Mouse (Mus musculus) kidney, postnatal 0 days (tissue): ENCODE results near the gene Msl2. TPM values are rescaled to one million over a fixed set of nuclear protein-coding genes. Genes with fewer than 3 reads are reported as not detected.
A peak's percentile ranks its signal among the peaks of the same experiment; 100 is the strongest.

Experiments
- ATAC-seq: fragments of 200-750 bp; cut with Nextera tagmentation; replicated peaks from 2 replicates; pipeline ENCODE4 v1.8.0; 2017; ENCODE audit warnings: low read depth, moderate number of reproducible peaks, moderate TSS enrichment, moderate library complexity; ENCODE audit not compliant: low FRiP score
- DNase-seq: peaks from one replicate; pipeline ENCODE4 v3.0.0-alpha.2; 2016; ENCODE audit warnings: low spot score
- H3K27ac ChIP-seq: fragments of 300-500 bp; sonication (generic); 2 replicates; pipeline ENCODE4 v1.5.1; 2014; ENCODE audit warnings: mild to moderate bottlenecking
- H3K27me3 ChIP-seq: fragments of 300-500 bp; sonication (generic); 2 replicates; pipeline ENCODE4 v1.6.1; 2014; ENCODE audit warnings: low read length, mixed read lengths; ENCODE audit not compliant: insufficient read depth
- H3K36me3 ChIP-seq: fragments of 300-500 bp; sonication (generic); 2 replicates; pipeline ENCODE4 v1.6.1; 2014; ENCODE audit warnings: low read length, mixed read lengths; ENCODE audit not compliant: insufficient read depth
- H3K4me1 ChIP-seq: fragments of 300-500 bp; sonication (generic); replicated peaks from 2 replicates; pipeline ENCODE4 v1.6.1; 2014; ENCODE audit warnings: antibody characterized with exemption, low read length, mixed read lengths; ENCODE audit not compliant: insufficient read depth
- H3K4me2 ChIP-seq: fragments of 300-500 bp; sonication (generic); 2 replicates; pipeline ENCODE4 v1.6.1; 2014; ENCODE audit warnings: mild to moderate bottlenecking, low read length, moderate library complexity, mixed read lengths
- H3K4me3 ChIP-seq: fragments of 300-500 bp; sonication (generic); replicated peaks from 2 replicates; pipeline ENCODE4 v1.5.1; 2014; ENCODE audit warnings: low read depth, low read length
- H3K9ac ChIP-seq: fragments of 300-500 bp; sonication (generic); 2 replicates; pipeline ENCODE4 v1.6.1; 2014; ENCODE audit warnings: low read depth, low read length
- H3K9me3 ChIP-seq: fragments of 300-500 bp; sonication (generic); replicated peaks from 2 replicates; pipeline ENCODE4 v1.6.1; 2016; ENCODE audit warnings: low read length, inconsistent platforms, mixed read lengths
- CTCF ChIP-seq: IDR thresholded peaks from 2 replicates; pipeline ENCODE4 v1.5.1; 2016; ENCODE audit warnings: antibody characterized with exemption, low read depth, mild to moderate bottlenecking, moderate library complexity
- WGBS: fragments of 180-500 bp; shearing (Covaris S2); extraction: QIAGEN DNeasy Blood & Tissue Kit; methylation state at CpG from one replicate; pipeline ENCODE4 v1.1.7; 2014; 5-methylcytosine and 5-hydroxymethylcytosine counted together
- polyA plus RNA-seq: library from polyadenylated mRNA; unstranded; fragments of >200 nt; fragmentation: Nextera tagmentation; extraction: Ambion mirVana; gene quantifications from 2 replicates; pipeline ENCODE4 v1.2.1, GENCODE M21; 2015

Gene Msl2
- polyA plus RNA-seq, 1 experiment from 2014 or later: 6.5 TPM

DNA sequence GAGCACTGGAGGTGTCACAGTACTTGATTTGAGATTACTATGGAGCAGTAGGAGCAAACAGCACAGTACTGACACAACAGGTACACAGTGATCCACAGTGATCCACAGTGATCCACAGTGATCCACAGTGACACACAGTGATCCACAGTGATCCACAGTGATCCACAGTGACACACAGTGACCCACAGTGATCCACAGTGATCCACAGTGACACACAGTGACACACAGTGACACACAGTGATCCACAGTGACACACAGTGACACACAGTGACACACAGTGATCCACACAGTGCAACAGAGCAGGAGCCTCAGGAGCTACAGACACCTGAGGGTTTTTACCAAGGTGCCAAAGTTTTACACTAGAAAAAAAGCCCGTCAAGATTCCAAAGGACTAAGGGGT is 23.6 kb downstream of the Msl2 start:
- H3K4me3 ChIP-seq: no peak overlapping the region
- no peak for TF ChIP-seq CTCF
- no peaks in the 10 kb centered on the region for H3K9me3 ChIP-seq
- H3K27ac ChIP-seq: no peak overlapping the region
- ATAC-seq: no peak
- DNase-seq: no peak
- WGBS: 84% methylated on average over 1 of the region's 1 CpGs
- H3K36me3 ChIP-seq: peaks cover 11% of the 10 kb centered on the region
- no peak overlapping the region for H3K4me2 ChIP-seq
- H3K4me1 ChIP-seq: no peaks in the 10 kb centered on the region
- no peaks in the 10 kb centered on the region for H3K27me3 ChIP-seq
- H3K9ac ChIP-seq: no peak overlapping the region

DNA sequence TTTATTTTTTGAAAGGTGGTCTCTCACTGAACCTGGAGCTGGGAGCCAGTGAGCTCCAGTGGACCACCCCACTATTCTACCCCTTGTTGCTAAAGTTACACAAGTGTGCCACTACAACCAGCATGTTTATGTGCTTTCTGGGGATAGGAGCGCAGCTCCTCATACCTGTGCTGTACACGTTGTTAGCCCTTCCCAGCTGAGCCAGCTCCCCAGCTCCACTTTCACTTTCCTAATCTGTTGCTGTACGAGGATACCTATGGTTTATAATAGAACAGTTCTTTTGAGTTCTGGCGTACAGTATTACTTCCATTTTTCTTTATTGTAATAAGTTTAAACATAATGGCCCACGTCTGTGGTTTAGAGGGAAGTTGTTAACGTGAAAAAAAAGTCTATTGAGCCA is 25.5 kb downstream of the Msl2 start:
- H3K4me1 ChIP-seq: no peaks in the 10 kb centered on the region
- TF ChIP-seq CTCF: no peak
- H3K9me3 ChIP-seq: no peaks in the 10 kb centered on the region
- H3K27ac ChIP-seq: no peak overlapping the region
- H3K9ac ChIP-seq: no peak overlapping the region
- WGBS: 82% methylated on average over 6 of the region's 6 CpGs
- peaks cover 11% of the 10 kb centered on the region for H3K36me3 ChIP-seq
- H3K4me3 ChIP-seq: no peak overlapping the region
- ATAC-seq (no peak), DNase-seq (no peak)
- no peak overlapping the region for H3K4me2 ChIP-seq
- H3K27me3 ChIP-seq: no peaks in the 10 kb centered on the region

DNA sequence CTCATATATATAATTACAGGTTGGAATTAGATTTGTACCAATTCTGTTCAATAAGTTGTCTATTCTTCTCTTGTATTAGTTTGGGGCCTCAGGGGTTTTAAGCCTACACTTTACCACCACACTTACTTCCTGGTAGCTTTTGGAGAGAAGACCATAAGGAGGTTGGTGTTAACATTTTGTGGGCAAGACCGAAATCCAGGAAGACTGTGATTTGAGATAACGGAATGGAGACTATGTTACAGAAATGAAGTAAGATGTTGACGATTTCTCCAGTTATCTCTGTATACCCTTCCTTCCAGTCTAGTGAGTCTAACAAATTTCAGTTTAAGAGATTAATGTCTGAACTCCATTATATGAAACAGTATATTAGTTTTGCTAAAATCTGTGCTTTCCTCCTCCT is 26.3 kb downstream of the Msl2 start:
- H3K9me3 ChIP-seq: no peaks in the 10 kb centered on the region
- TF ChIP-seq CTCF: no peak
- no peak overlapping the region for H3K4me2 ChIP-seq
- H3K36me3 ChIP-seq: peaks cover 15% of the 10 kb centered on the region
- H3K4me1 ChIP-seq: no peaks in the 10 kb centered on the region
- H3K9ac ChIP-seq: no peak overlapping the region
- H3K4me3 ChIP-seq: no peak overlapping the region
- no peak for ATAC-seq
- WGBS: 80% methylated on average over 3 of the region's 3 CpGs
- no peaks in the 10 kb centered on the region for H3K27me3 ChIP-seq
- H3K27ac ChIP-seq: no peak overlapping the region
- no peak for DNase-seq

DNA sequence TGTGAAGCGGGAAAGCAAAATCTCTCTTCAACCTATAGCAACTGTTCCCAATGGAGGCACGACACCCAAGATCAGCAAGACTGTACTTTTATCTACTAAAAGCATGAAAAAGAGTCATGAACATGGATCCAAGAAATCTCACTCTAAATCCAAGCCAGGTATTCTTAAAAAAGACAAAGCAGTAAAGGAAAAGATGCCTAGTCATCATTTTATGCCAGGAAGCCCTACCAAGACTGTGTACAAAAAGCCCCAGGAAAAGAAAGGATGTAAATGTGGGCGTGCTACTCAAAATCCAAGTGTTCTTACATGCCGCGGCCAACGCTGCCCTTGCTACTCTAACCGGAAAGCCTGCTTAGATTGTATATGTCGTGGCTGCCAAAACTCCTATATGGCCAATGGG is 27.6 kb downstream of the Msl2 start:
- peaks cover 16% of the 10 kb centered on the region for H3K36me3 ChIP-seq
- no peaks in the 10 kb centered on the region for H3K4me1 ChIP-seq
- no peak for TF ChIP-seq CTCF
- ATAC-seq (no peak), DNase-seq (no peak)
- no peaks in the 10 kb centered on the region for H3K9me3 ChIP-seq
- H3K4me3 ChIP-seq: no peak overlapping the region
- H3K4me2 ChIP-seq: no peak overlapping the region
- WGBS: 90% methylated on average over 8 of the region's 8 CpGs
- no peak overlapping the region for H3K9ac ChIP-seq
- no peaks in the 10 kb centered on the region for H3K27me3 ChIP-seq
- H3K27ac ChIP-seq: no peak overlapping the region

DNA sequence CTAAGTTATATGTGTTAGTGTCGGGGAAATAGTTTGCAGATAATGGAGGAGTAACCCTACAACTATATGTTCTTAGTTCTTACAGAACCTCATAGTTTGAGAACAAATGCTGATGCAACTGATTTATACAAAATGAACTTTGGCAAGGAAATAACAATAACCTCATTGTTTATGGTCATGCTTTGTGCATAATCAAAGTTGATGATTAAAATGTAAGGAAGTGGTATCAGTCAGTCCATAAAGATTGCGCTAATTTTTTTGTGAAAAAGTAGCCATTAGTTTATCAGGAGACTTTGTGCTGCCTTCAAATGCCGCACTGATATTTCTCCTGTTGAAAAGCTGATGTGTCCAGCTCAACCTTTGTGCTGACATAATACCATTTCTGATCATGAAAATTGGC is 28.4 kb downstream of the Msl2 start:
- ATAC-seq (no peak), DNase-seq (no peak)
- no peak overlapping the region for H3K4me2 ChIP-seq
- peaks cover 22% of the 10 kb centered on the region for H3K36me3 ChIP-seq
- H3K4me1 ChIP-seq: no peaks in the 10 kb centered on the region
- H3K9ac ChIP-seq: no peak overlapping the region
- 80% methylated on average over 3 of the region's 3 CpGs for WGBS
- H3K4me3 ChIP-seq: no peak overlapping the region
- H3K27ac ChIP-seq: no peak overlapping the region
- no peaks in the 10 kb centered on the region for H3K9me3 ChIP-seq
- no peak for TF ChIP-seq CTCF
- no peaks in the 10 kb centered on the region for H3K27me3 ChIP-seq

DNA sequence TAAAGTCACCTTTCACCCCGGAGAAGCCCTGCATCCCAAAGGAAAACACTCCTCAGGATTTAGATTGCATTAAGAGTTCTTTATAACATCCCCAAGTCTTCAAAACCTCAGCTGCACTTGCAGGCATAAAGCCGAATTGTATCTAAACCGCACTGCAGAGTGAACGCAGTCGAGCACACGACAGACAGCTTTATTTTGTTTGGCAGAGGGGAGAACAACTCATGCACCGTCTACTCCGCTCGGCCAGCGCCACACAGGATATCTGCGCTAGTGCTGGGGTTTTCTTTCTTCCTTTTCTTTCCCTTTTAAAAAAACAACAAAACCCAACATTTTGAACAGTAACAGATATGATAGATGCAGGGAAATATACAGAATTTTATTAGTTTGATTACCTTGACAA is 31.0 kb downstream of the Msl2 start:
- Histone ChIP-seq H3K4me3 (no peak overlapping the region), H3K27me3 (no peaks in the 10 kb centered on the region), H3K4me2 (no peak overlapping the region), H3K27ac (no peak overlapping the region), H3K4me1 (no peaks in the 10 kb centered on the region; the same call in 1 of the 2 replicates), H3K36me3 (peaks cover 26% of the 10 kb centered on the region), H3K9me3 (no peaks in the 10 kb centered on the region), H3K9ac (no peak overlapping the region)
- DNase-seq: peak; percentile 70
- no peak for ATAC-seq
- WGBS: 63% methylated on average over 11 of the region's 11 CpGs
- no peak for TF ChIP-seq CTCF

DNA sequence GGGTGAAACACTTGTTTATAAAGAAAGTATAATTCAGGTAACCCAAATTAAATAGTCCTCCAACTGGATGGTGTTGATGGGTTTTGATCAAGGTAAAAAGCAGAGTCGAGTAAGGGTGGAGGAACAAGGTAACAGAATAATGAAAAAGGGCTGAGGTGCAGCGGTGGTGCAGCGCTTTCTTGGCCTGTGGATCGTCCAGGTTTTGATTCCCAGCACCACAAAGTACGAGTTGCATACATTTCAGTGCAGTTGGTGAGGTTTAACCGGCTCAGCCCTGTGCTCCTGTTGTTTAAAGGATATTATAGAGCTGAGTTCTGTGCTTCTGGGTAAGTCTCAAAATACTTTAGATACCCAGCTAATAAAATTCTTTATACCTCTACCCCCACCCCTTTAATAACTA is 31.8 kb downstream of the Msl2 start:
- H3K9ac ChIP-seq: no peak overlapping the region
- H3K27me3 ChIP-seq: no peaks in the 10 kb centered on the region
- H3K27ac ChIP-seq: no peak overlapping the region
- DNase-seq: no peak
- WGBS: 95% methylated on average over 6 of the region's 6 CpGs
- H3K9me3 ChIP-seq: no peaks in the 10 kb centered on the region
- no peaks in the 10 kb centered on the region; the same call in 1 of the 2 replicates for H3K4me1 ChIP-seq
- TF ChIP-seq CTCF: no peak
- H3K4me3 ChIP-seq: no peak overlapping the region
- no peak overlapping the region for H3K4me2 ChIP-seq
- peaks cover 26% of the 10 kb centered on the region for H3K36me3 ChIP-seq
- no peak for ATAC-seq
